Mouse (Mus musculus): ENCODE results near the gene Mdh1b. TPM values are rescaled to one million over a fixed set of nuclear protein-coding genes. Genes with fewer than 3 reads are reported as not detected.

Gene Mdh1b
- under 1 TPM in 1 of 2 experiments, not detected in 1; 0.06 TPM for polyA plus RNA-seq (2012; fragmentation: generic; extraction: Trizol)

DNA sequence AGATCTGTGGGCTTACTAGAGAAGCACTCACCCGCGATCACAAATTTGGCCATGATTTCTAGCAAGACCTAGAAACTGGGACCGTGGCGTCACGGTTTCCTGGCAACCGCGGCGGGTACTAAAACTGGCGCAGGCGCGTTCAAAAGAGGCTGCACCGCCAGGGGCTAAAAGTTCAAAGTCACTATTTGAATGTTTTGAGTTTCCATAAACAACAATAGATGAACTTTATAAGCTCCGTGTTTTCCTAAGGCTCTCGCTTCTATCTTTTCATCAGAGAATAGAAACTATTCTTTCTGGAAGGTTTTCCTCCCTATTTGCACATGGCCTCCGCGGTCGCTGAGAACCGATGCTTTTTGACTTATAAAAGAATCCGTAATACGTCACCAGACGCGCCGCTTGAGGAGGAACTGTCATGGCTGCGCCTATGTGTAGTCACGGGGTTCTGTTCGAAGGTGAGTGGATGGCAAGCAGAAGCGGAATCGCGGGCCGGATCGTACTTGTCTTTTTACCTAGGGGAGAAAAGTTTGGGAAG is at the start of gene Mdh1b, which contains the start of gene Fastkd2:
Mdh1b (minus strand) TSS at position 79 of the 532 bp plus-strand sequence.
Fastkd2 (plus strand) TSS at position 375 of the 532 bp plus-strand sequence.

DNA sequence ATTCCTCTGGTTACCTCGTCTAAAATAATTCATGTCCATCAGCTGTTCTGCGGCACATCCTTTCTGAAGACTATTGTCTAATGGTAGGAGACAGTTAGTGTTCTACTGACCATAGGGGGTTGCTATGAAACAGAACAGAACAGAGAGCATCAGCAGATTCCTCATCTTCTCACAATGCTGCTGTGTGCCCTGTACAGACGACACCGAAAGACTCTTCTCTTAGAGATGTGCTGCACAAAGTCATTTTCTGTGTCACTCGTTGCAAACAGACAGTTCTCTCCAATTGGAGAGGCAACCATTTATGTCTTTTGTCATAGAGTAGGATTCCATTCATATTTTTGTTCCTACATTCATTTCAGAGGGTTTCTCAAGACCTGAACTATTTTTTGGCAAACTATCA is 39.0 kb upstream of the Mdh1b start, which contains the start of gene 4933402D24Rik:
4933402D24Rik (minus strand) TSS at position 101 of the 400 bp plus-strand sequence.

DNA sequence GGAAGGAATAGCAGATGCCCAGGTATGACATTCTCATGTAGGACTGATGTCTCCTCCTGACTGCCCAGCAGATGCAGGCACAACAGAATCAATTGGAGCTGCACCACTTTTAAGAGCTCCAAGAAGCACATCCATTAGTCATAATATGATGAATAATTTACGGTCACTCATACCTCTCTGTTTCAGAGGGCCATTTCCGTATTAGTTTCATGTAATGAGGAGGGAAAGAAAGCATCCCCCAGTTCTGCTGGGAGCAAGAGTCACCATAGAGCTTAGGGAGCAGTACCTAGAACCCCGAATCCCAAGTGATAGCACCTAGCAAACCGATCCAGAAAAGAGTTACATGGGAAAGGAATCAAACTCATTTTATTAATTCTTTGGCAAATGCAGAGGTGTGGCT is 43.3 kb downstream of the Mdh1b start, which contains the start of gene Dytn:
Dytn (minus strand) TSS at position 101 of the 400 bp plus-strand sequence.

Other genes with a start within 250 kb of the Mdh1b start
- not detected for gene Gm39653, start 114.3 kb downstream of the Mdh1b start, polyA plus RNA-seq (2012; fragmentation: generic; extraction: Trizol)
- not detected for gene Dytn, start 43.4 kb downstream of the Mdh1b start, polyA plus RNA-seq (2012; fragmentation: generic; extraction: Trizol)
- gene Fastkd2, start 296 bp upstream of the Mdh1b start, polyA plus RNA-seq (2012; fragmentation: generic; extraction: Trizol) = 10 to 100 TPM in 1 of 2 experiments, 1 to 10 TPM in 1; 1.7 to 12.8 TPM
- gene 4933402D24Rik, start 38.9 kb upstream of the Mdh1b start, polyA plus RNA-seq (2012; fragmentation: generic; extraction: Trizol) = under 1 TPM in 1 of 2 experiments, not detected in 1; 0.05 TPM